Mouse (Mus musculus): ENCODE measurements around the gene Rep15. TPM values are rescaled to one million over a fixed set of nuclear protein-coding genes. Genes with fewer than 3 reads are reported as not detected.

The Rep15 gene
- 0.39 to 1.5 TPM (median 0.48 TPM) in 3 replicates for total RNA-seq (2017)

GRCm38 (mm10) chr6:147032303-147032925 is at the start of gene Rep15:
Rep15 (plus strand) TSS chr6:147032584.
- no peak for ATAC-seq (replicated peaks; ENCODE audit: insufficient number of reproducible peaks, low FRiP score, low TSS enrichment, poor library complexity, severe bottlenecking)

GRCm38 (mm10) chr6:146984569-146984968 is 47.8 kb upstream of the Rep15 start:
- no peak for ATAC-seq (replicated peaks; ENCODE audit: insufficient number of reproducible peaks, low FRiP score, low TSS enrichment, poor library complexity, severe bottlenecking)

GRCm38 (mm10) chr6:146994236-146994635 is 38.1 kb upstream of the Rep15 start:
- ATAC-seq (replicated peaks; ENCODE audit: insufficient number of reproducible peaks, low FRiP score, low TSS enrichment, poor library complexity, severe bottlenecking): no peak

- no peak for ATAC-seq (replicated peaks; ENCODE audit: insufficient number of reproducible peaks, low FRiP score, low TSS enrichment, poor library complexity, severe bottlenecking)
Observed at GRCm38 (mm10) chr6:146995391-146995790, 37.0 kb upstream of the Rep15 start.

- no peak for ATAC-seq (replicated peaks; ENCODE audit: insufficient number of reproducible peaks, low FRiP score, low TSS enrichment, poor library complexity, severe bottlenecking)
Observed at GRCm38 (mm10) chr6:146995878-146996277, 36.5 kb upstream of the Rep15 start.

GRCm38 (mm10) chr6:146997006-146997405 is 35.4 kb upstream of the Rep15 start:
- ATAC-seq (replicated peaks; ENCODE audit: insufficient number of reproducible peaks, low FRiP score, low TSS enrichment, poor library complexity, severe bottlenecking): no peak

- ATAC-seq (replicated peaks; ENCODE audit: insufficient number of reproducible peaks, low FRiP score, low TSS enrichment, poor library complexity, severe bottlenecking): no peak
Observed at GRCm38 (mm10) chr6:146998710-146999109, 33.7 kb upstream of the Rep15 start.

- no peak for ATAC-seq (replicated peaks; ENCODE audit: insufficient number of reproducible peaks, low FRiP score, low TSS enrichment, poor library complexity, severe bottlenecking)
Observed at GRCm38 (mm10) chr6:146999302-146999701, 33.1 kb upstream of the Rep15 start.

- ATAC-seq (replicated peaks; ENCODE audit: insufficient number of reproducible peaks, low FRiP score, low TSS enrichment, poor library complexity, severe bottlenecking): no peak
Observed at GRCm38 (mm10) chr6:146999755-147000154, 32.6 kb upstream of the Rep15 start.

- no peak for ATAC-seq (replicated peaks; ENCODE audit: insufficient number of reproducible peaks, low FRiP score, low TSS enrichment, poor library complexity, severe bottlenecking)
Observed at GRCm38 (mm10) chr6:147008148-147008547, 24.2 kb upstream of the Rep15 start.

- no peak for ATAC-seq (replicated peaks; ENCODE audit: insufficient number of reproducible peaks, low FRiP score, low TSS enrichment, poor library complexity, severe bottlenecking)
Observed at GRCm38 (mm10) chr6:147010358-147010757, 22.0 kb upstream of the Rep15 start.

- no peak for ATAC-seq (replicated peaks; ENCODE audit: insufficient number of reproducible peaks, low FRiP score, low TSS enrichment, poor library complexity, severe bottlenecking)
Observed at GRCm38 (mm10) chr6:147010811-147011520, 21.4 kb upstream of the Rep15 start.

- ATAC-seq (replicated peaks; ENCODE audit: insufficient number of reproducible peaks, low FRiP score, low TSS enrichment, poor library complexity, severe bottlenecking): no peak
Observed at GRCm38 (mm10) chr6:147011555-147011954, 20.8 kb upstream of the Rep15 start.

GRCm38 (mm10) chr6:147011977-147012376 is 20.4 kb upstream of the Rep15 start:
- ATAC-seq (replicated peaks; ENCODE audit: insufficient number of reproducible peaks, low FRiP score, low TSS enrichment, poor library complexity, severe bottlenecking): no peak

GRCm38 (mm10) chr6:147013546-147013945 is 18.8 kb upstream of the Rep15 start:
- ATAC-seq (replicated peaks; ENCODE audit: insufficient number of reproducible peaks, low FRiP score, low TSS enrichment, poor library complexity, severe bottlenecking): no peak

GRCm38 (mm10) chr6:147017906-147018305 is 14.5 kb upstream of the Rep15 start:
- no peak for ATAC-seq (replicated peaks; ENCODE audit: insufficient number of reproducible peaks, low FRiP score, low TSS enrichment, poor library complexity, severe bottlenecking)

- ATAC-seq (replicated peaks; ENCODE audit: insufficient number of reproducible peaks, low FRiP score, low TSS enrichment, poor library complexity, severe bottlenecking): no peak
Observed at GRCm38 (mm10) chr6:147018364-147018763, 14.0 kb upstream of the Rep15 start.

GRCm38 (mm10) chr6:147021181-147021580 is 11.2 kb upstream of the Rep15 start:
- ATAC-seq (replicated peaks; ENCODE audit: insufficient number of reproducible peaks, low FRiP score, low TSS enrichment, poor library complexity, severe bottlenecking): no peak

GRCm38 (mm10) chr6:147022375-147023132 is 9.8 kb upstream of the Rep15 start:
- ATAC-seq (replicated peaks; ENCODE audit: insufficient number of reproducible peaks, low FRiP score, low TSS enrichment, poor library complexity, severe bottlenecking): no peak

- no peak for ATAC-seq (replicated peaks; ENCODE audit: insufficient number of reproducible peaks, low FRiP score, low TSS enrichment, poor library complexity, severe bottlenecking)
Observed at GRCm38 (mm10) chr6:147023133-147023395, 9.3 kb upstream of the Rep15 start.
